Mouse (Mus musculus): ENCODE results near the gene Mybbp1a. TPM values are rescaled to one million over a fixed set of nuclear protein-coding genes. Genes with fewer than 3 reads are reported as not detected.

Mybbp1a gene
- polyA plus RNA-seq, 1 experiment from 2014 or later, result 236 TPM

DNA sequence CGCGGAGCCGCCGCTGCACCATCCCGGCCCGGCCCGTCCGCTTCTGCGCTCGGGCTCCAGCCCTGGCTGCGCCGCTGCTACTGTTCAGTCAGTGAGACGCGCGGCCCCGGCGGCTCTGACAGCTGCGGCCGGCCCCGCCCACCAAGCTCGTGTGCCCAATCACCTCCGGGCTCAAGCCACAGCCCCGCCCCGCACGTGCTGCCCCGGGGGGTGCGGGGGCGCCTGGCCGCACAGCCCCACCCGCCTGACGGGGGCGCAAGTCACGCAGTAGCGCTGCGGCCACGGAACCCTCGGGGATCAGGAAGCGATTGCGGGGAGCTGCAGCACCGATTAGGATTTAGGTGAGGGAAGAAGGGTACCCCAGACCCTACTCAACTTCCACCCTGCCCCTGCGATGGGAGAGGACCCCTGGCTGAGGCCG lies 48.7 kb downstream of the Mybbp1a start, which contains the start of gene Spns2:
Gene Spns2, minus strand, starts transcription at position 24 of the 421 bp plus-strand sequence.
- no peaks in the 10 kb centered on the region for H3K36me3 ChIP-seq
- H3K27ac ChIP-seq (replicated peaks), result peak within 1 kb of the TSS; percentile 76
- peaks cover 48% of the 10 kb centered on the region for H3K4me1 ChIP-seq
- H3K9me3 ChIP-seq (replicated peaks), result no peaks in the 10 kb centered on the region
- DNase-seq (ENCODE audit: low spot score), result peak; percentile 89
- peak within 1 kb of the TSS; percentile 73 for H3K4me3 ChIP-seq
- WGBS, result under 1% methylated on average over 42 of the region's 42 CpGs
- peaks cover 54% of the 10 kb centered on the region for H3K27me3 ChIP-seq (ENCODE audit: low read depth, poor library complexity, severe bottlenecking)

- WGBS, result 76% methylated on average over 15 of the region's 15 CpGs
- peaks cover 37% of the 10 kb centered on the region for H3K4me1 ChIP-seq
- DNase-seq (ENCODE audit: low spot score), result no peak
- peaks cover 54% of the 10 kb centered on the region for H3K27me3 ChIP-seq (ENCODE audit: low read depth, poor library complexity, severe bottlenecking)
- H3K36me3 ChIP-seq, result no peaks in the 10 kb centered on the region
- no peak overlapping the region for H3K27ac ChIP-seq (replicated peaks)
- no peaks in the 10 kb centered on the region for H3K9me3 ChIP-seq (replicated peaks)
- no peak overlapping the region for H3K4me3 ChIP-seq
Observed at GRCm38 (mm10) chr11:72491130-72491960, 50.2 kb downstream of the Mybbp1a start.

DNA sequence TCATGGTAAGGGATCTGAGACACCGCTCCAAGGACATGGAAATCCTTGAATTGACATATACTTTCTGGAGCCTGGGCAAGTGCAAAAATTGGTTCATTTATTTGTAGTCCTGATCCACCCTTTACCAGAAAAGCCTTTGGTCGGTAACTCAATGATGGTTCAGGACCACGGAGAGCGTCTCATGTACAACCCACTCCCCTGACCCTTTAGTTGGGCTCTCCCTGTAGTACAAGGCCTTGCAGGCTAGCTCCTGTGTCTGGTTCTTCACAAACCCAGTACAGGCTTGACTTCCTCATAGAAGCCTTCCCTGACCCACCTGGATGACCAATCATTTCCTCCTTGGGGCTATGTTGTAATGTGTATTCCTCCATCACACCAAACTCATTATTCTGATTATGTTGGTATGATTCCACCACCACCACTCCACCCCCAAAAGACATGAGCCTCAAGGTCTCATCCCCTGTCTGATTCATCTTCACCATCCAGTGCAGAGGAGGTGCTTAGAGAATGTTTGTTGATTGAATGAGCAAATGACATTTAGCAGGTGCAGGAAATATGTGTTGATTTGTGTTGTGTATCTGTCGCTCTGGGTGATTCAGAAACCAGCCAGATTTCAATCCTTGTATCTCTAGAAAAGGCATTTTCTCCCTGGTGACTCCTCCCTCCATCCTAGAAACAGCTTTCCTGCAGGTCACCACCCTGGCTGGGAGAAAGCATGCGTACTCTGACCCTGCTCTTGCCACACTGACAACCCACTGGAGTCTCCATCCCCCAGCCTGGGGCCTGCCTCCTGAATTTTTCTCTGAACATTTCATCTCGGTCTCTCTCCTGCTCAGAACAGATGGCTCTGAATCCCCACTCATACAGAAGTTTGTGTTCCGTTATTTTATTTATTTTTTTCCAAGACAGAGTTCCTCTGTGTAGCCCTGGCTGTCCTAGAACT lies 53.2 kb downstream of the Mybbp1a start:
- H3K36me3 ChIP-seq, result no peaks in the 10 kb centered on the region
- peaks cover 22% of the 10 kb centered on the region for H3K4me1 ChIP-seq
- H3K27me3 ChIP-seq (ENCODE audit: low read depth, poor library complexity, severe bottlenecking), result peaks cover 34% of the 10 kb centered on the region
- WGBS, result 57% methylated on average over 8 of the region's 8 CpGs
- no peak overlapping the region for H3K27ac ChIP-seq (replicated peaks)
- H3K9me3 ChIP-seq (replicated peaks), result no peaks in the 10 kb centered on the region
- H3K4me3 ChIP-seq, result no peak overlapping the region
- no peak for DNase-seq (ENCODE audit: low spot score)

- Histone ChIP-seq H3K4me1 (peaks cover 11% of the 10 kb centered on the region), H3K27me3 (ENCODE audit: low read depth, poor library complexity, severe bottlenecking) (peaks cover 22% of the 10 kb centered on the region)
- 77% methylated on average over 3 of the region's 3 CpGs for WGBS
Observed at GRCm38 (mm10) chr11:72496066-72496465, 54.9 kb downstream of the Mybbp1a start.

DNA sequence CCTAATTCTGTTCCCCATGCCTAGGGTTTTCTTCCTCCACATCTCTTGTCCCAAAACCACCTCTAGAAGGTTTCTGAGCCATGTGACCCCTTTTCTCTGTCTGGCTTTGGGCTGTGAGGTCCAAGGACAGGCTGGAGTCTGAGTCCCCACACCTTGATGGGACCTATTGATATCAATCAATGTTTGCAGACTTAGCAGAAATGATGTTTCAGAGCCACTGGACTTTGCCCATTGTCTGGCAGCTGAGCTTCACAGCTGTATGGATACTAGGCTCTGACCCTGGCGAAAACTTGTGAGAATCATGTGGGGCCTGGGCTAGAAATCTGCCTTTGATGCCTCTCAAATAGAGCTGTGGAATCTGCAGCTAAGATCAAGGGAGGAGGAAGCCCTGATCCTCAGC lies 55.6 kb downstream of the Mybbp1a start:
- Histone ChIP-seq H3K27ac (replicated peaks) (no peak overlapping the region), H3K4me1 (peaks cover 12% of the 10 kb centered on the region), H3K27me3 (ENCODE audit: low read depth, poor library complexity, severe bottlenecking) (peaks cover 15% of the 10 kb centered on the region), H3K36me3 (no peaks in the 10 kb centered on the region), H3K9me3 (replicated peaks) (no peaks in the 10 kb centered on the region), H3K4me3 (no peak overlapping the region)
- DNase-seq (ENCODE audit: low spot score), result no peak
- 69% methylated on average over 1 of the region's 1 CpGs for whole genome bisulfite sequencing

More at GRCm38 (mm10) chr11:72496066-72496465, 54.9 kb downstream of the Mybbp1a start:
- H3K36me3 ChIP-seq, result no peaks in the 10 kb centered on the region
- no peak overlapping the region for H3K4me3 ChIP-seq
- no peak for DNase-seq (ENCODE audit: low spot score)
- no peak overlapping the region for H3K27ac ChIP-seq (replicated peaks)
- H3K9me3 ChIP-seq (replicated peaks), result no peaks in the 10 kb centered on the region

DNA sequence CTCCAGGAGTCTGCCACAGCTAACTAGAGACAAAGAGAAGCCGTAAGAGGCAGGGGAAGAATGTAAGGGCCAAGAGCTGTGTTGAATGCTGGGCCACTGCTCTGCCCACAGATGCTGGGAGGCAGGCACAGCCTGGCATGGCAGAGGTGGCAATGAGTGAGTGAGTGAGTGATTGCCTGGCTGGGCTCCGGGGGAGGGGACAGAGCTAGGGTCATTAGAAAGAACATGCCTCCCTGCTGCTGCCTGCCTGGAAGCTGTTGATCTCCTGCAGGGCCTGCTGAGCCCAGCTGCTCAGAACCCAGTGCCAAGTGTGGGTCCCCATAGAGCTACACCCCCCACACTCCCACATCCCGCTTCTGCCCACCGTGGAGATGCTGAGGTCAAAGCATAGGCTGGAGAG lies 56.2 kb downstream of the Mybbp1a start:
- no peak overlapping the region for H3K4me3 ChIP-seq
- H3K27me3 ChIP-seq (ENCODE audit: low read depth, poor library complexity, severe bottlenecking), result peaks cover 12% of the 10 kb centered on the region
- no peaks in the 10 kb centered on the region for H3K9me3 ChIP-seq (replicated peaks)
- no peaks in the 10 kb centered on the region for H3K36me3 ChIP-seq
- H3K27ac ChIP-seq (replicated peaks), result no peak overlapping the region
- H3K4me1 ChIP-seq, result peaks cover 15% of the 10 kb centered on the region
- no peak for DNase-seq (ENCODE audit: low spot score)
- WGBS, result 27% methylated on average over 4 of the region's 4 CpGs

DNA sequence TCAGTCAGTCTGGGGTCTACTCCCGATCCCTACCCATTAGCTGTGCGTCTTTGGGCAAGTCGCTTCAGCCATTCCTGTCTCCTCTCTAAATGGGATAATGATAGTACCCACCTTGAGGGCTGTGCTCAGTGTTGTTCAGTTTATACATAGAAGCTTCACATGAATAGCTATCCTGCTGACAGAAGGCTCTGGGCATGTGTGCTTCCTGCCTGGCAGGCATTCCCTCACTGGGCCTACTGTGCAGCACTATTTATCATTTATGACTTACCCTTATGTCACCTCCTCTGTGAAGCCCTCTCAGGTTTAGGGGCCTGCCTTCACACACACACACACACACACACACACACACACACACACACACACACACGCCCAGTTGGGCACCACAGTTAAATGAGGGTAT lies 59.0 kb downstream of the Mybbp1a start:
- H3K27me3 ChIP-seq (ENCODE audit: low read depth, poor library complexity, severe bottlenecking), result peaks cover 12% of the 10 kb centered on the region
- H3K4me3 ChIP-seq, result no peak overlapping the region
- peaks cover 29% of the 10 kb centered on the region for H3K4me1 ChIP-seq
- 93% methylated on average over 4 of the region's 4 CpGs for WGBS
- no peak overlapping the region for H3K27ac ChIP-seq (replicated peaks)
- H3K9me3 ChIP-seq (replicated peaks), result no peaks in the 10 kb centered on the region
- no peak for DNase-seq (ENCODE audit: low spot score)
- no peaks in the 10 kb centered on the region for H3K36me3 ChIP-seq

Other genes starting within 250 kb of the Mybbp1a start
- 0.28 and 0.61 TPM in 2 replicates for gene Gm43951, start 234.5 kb upstream of the Mybbp1a start, polyA plus RNA-seq (2016; fragmentation: Nextera tagmentation; extraction: Ambion mirVana)
- gene 4933427D14Rik, start 233.9 kb upstream of the Mybbp1a start, polyA plus RNA-seq (2016; fragmentation: Nextera tagmentation; extraction: Ambion mirVana), result 19.0 and 20.2 TPM in 2 replicates
- 166 and 185 TPM in 2 replicates for gene Txndc17, start 233.8 kb upstream of the Mybbp1a start, polyA plus RNA-seq (2016; fragmentation: Nextera tagmentation; extraction: Ambion mirVana)
- 52.4 and 52.7 TPM in 2 replicates for gene Med31, start 225.8 kb upstream of the Mybbp1a start, polyA plus RNA-seq (2016; fragmentation: Nextera tagmentation; extraction: Ambion mirVana)
- gene Slc13a5, start 174.1 kb upstream of the Mybbp1a start, polyA plus RNA-seq (2016; fragmentation: Nextera tagmentation; extraction: Ambion mirVana), result 0.26 and 0.82 TPM in 2 replicates
- gene Xaf1, start 139.7 kb upstream of the Mybbp1a start, polyA plus RNA-seq (2016; fragmentation: Nextera tagmentation; extraction: Ambion mirVana), result 1.5 and 2.5 TPM in 2 replicates
- not detected in 2 replicates for gene Fbxo39, start 126.9 kb upstream of the Mybbp1a start, polyA plus RNA-seq (2016; fragmentation: Nextera tagmentation; extraction: Ambion mirVana)
- gene Tekt1, start 78.9 kb upstream of the Mybbp1a start, polyA plus RNA-seq (2016; fragmentation: Nextera tagmentation; extraction: Ambion mirVana), result 6.1 and 6.8 TPM in 2 replicates
- gene Smtnl2, start 29.6 kb upstream of the Mybbp1a start, polyA plus RNA-seq (2016; fragmentation: Nextera tagmentation; extraction: Ambion mirVana), result 10.1 and 13.1 TPM in 2 replicates
- gene Ggt6, start 5.8 kb upstream of the Mybbp1a start, polyA plus RNA-seq (2016; fragmentation: Nextera tagmentation; extraction: Ambion mirVana), result not detected in 2 replicates
- 2.1 and 2.9 TPM in 2 replicates for gene Spns2, start 48.5 kb downstream of the Mybbp1a start, polyA plus RNA-seq (2016; fragmentation: Nextera tagmentation; extraction: Ambion mirVana)
- 0.06 TPM in 1 of 2 replicates, not detected in the other for gene Spns3, start 109.2 kb downstream of the Mybbp1a start, polyA plus RNA-seq (2016; fragmentation: Nextera tagmentation; extraction: Ambion mirVana)
- 90.6 and 94.0 TPM in 2 replicates for gene Ube2g1, start 165.9 kb downstream of the Mybbp1a start, polyA plus RNA-seq (2016; fragmentation: Nextera tagmentation; extraction: Ambion mirVana)
- gene Ankfy1, start 248.7 kb downstream of the Mybbp1a start, polyA plus RNA-seq (2016; fragmentation: Nextera tagmentation; extraction: Ambion mirVana), result 24.6 and 29.9 TPM in 2 replicates